Mouse (Mus musculus): ENCODE results near the gene Tmem108.
A peak's percentile ranks its signal among the peaks of the same experiment; 100 is the strongest.

Tmem108 gene

DNA sequence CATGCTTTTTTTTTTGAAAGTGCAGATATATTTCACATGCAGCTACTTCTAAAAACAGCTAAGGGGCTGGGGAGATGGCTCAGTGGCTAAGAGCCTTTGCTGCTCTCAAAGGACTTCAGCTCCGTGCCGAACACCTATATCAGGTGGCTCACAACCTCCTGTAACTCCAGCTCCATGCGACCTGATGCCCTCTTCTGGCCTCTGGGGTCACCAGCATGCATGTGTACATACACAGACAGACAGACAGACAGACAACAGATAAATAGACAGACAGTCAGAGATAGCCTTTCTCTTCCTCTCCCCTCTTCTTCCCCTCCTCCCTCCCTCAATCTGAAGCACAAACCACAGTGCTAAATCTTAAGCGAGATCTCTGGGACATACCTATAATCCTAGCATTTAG, 181.5 kb downstream of the Tmem108 start:
- no peak for DNase-seq

- no peak for DNase-seq
Measured at GRCm38 (mm10) chr9:103579411-103580026, 182.1 kb downstream of the Tmem108 start.

- no peak for DNase-seq
Measured at GRCm38 (mm10) chr9:103577731-103578130, 183.9 kb downstream of the Tmem108 start.

- DNase-seq, result no peak
Measured at GRCm38 (mm10) chr9:103577181-103577580, 184.5 kb downstream of the Tmem108 start.

GRCm38 (mm10) chr9:103575901-103576300, 185.7 kb downstream of the Tmem108 start:
- DNase-seq, result no peak

GRCm38 (mm10) chr9:103573994-103574750, 187.5 kb downstream of the Tmem108 start:
- no peak for DNase-seq

DNA sequence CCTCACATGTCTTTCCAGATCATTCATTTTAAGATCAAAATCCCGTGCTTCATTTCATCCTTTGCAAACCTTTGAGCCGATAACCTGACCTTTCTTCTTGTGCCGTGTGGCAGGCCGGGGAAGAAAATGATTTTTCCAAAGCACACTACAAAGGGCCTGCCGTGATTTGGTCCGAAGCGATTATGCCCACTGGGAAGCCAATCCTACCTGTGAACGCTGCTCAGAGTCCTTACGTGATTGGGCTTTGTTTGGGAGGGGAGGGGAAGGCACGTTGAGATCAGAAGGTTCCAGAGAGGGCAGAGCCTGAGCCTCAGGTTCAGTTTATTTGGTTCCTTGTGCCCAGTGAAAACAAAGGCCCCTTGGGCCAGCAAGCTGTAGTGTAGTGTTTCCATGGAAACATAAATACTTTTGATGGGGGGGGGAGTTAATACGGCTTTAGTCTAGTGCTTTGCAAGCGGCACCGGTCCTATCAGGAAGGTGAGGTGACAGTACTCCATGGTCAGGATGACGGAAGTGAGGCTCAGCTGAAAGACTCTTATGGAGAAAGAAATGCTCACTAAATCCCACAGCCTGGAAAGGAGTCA, 191.4 kb downstream of the Tmem108 start:
- no peak for DNase-seq

DNA sequence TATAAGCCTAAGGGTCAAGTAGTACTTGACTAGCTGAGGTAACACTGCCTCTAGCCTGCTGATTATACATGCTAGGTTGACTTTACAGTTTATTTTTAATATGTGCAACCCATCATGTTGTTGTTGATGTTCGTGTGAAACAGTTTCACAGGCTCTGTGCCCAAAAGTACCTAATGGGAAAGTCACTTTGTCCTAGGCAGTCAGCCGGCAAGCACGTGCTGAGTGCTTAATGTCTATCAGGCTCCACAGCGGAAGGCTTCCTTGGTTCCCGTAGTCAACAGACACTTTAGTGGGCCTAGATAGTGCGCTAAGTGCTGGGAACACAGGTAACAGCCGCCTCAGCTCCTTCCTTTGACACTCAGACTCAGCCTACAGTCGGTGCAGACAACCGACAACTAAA, 192.7 kb downstream of the Tmem108 start:
- no peak for DNase-seq

GRCm38 (mm10) chr9:103565186-103565585, 196.5 kb downstream of the Tmem108 start:
- no peak for DNase-seq

GRCm38 (mm10) chr9:103563864-103564610, 197.6 kb downstream of the Tmem108 start:
- DNase-seq, result peak; percentile 68

DNA sequence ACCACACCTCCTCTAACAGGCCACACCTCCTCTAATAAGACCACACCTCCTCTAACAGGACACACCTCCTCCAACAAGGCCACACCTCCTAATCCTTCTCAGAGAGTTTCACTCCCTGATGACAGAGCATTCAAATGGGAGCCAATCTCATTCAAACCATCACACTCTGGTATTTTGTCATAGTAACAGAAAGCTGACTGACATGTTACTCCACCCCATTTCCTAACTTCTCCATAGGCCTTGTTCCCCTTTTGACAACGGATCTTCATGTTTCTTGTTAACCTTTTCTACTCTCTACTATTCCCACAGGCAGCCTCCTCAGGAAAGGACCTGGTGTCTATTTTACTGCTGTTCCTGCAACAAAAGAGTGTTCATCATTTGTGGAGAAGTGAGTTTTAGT, 199.6 kb downstream of the Tmem108 start:
- DNase-seq, result no peak

DNA sequence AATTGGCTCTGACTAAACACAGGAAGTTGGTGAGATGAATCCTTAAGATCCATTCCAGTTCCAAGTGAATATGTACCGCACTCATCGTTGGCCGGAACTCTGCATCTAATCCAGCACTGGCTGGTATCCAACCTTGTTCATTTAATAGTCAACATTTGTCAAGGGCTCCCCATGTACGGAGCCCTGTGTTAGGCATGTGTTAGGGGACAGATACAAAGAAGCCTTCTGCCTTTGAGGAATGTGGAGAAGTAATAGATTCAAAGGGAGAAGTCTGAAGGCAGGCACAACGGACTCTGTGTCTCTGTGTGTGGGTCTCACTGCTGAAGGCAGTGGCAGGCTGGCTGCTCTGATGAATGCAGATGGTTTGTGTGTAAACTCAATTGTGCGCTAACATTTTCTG, 202.9 kb downstream of the Tmem108 start:
- DNase-seq, result no peak

DNA sequence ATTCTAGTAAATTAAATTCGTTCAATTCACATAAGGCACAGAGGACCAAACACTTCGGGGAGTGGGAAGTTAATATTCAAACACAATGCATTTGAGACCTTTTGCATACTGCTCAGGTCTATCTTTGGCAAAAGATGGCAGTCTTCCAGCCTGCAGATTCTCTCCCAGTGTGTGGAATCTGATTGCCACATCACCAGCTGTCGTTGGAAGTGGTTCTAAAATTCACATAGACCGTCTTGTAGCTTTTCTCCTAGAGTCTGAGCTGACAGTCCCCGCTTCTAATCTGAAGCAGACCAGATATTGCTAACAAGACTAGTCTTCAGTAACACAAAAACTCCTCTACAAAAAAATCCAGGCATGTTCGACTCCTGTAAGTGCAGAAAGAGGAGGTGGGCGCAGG, 203.4 kb downstream of the Tmem108 start:
- peak; percentile 42 for DNase-seq

GRCm38 (mm10) chr9:103557085-103557484, 204.6 kb downstream of the Tmem108 start:
- no peak for DNase-seq

DNA sequence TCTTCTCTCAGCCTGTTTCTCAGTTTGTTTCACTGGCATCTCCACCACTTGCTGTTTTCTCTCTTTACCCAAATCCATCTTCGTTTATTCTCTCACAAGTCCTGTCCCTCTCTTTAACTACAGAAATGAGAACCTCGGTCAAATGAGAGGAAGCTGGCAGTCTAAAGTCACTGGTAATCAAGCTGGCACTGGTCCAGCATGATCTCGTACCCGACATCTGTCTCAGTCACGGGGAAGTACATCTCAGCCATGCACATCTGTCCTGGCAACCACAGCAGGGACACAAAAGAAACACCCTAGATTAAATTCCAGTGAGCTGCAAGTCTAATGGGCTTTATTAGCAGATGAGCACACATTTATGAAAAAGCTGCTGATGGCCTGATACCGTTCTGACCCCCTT, 206.3 kb downstream of the Tmem108 start:
- DNase-seq, result no peak

DNA sequence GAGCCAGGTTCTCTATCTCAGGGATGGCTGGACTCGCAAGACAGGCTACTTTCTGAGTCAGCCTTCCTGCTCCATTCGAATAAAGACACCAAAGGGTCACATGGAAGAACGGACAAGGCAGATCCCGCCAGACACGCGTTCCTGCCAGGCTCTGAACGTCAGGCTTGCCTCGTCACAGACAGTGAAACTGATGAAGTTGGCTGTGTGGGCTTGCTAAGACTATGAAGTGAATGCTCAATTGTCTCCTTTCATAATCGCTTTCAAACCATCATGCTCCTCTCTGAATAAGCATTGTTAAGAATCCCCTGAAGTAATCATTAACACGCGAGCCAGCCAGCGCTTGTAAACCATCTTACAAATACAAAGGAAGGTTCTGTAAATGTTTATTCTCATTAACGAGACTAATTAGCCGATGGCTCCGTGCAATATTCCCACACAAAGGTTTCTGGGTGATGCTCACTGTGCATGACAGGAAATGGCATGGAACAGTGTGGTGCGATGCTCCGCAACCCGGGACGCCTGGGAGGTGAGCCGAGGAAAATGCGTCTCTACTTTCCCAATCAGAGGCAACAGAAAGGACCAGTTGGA, 210.9 kb downstream of the Tmem108 start:
- no peak for DNase-seq

GRCm38 (mm10) chr9:103549178-103549577, 212.5 kb downstream of the Tmem108 start:
- DNase-seq, result no peak

DNA sequence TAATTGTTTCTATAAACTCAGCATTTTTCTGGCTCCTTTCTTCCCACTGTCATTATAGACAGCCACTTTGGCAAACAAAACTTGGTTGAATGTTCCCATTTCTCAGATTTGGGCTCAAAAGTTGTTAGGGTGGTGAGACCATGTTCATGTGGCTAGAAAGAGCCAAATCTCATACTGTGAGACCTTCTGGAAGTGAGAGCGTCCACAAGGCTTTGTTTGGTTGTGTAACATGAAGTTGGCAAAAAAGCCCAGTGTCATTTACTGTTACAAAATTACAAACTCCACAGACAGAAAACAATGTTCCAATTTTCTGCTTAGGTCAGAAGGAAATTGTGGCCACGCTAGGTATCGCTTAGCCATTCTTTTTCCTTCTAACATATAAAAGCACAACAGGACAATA, 213.0 kb downstream of the Tmem108 start:
- DNase-seq, result no peak

DNA sequence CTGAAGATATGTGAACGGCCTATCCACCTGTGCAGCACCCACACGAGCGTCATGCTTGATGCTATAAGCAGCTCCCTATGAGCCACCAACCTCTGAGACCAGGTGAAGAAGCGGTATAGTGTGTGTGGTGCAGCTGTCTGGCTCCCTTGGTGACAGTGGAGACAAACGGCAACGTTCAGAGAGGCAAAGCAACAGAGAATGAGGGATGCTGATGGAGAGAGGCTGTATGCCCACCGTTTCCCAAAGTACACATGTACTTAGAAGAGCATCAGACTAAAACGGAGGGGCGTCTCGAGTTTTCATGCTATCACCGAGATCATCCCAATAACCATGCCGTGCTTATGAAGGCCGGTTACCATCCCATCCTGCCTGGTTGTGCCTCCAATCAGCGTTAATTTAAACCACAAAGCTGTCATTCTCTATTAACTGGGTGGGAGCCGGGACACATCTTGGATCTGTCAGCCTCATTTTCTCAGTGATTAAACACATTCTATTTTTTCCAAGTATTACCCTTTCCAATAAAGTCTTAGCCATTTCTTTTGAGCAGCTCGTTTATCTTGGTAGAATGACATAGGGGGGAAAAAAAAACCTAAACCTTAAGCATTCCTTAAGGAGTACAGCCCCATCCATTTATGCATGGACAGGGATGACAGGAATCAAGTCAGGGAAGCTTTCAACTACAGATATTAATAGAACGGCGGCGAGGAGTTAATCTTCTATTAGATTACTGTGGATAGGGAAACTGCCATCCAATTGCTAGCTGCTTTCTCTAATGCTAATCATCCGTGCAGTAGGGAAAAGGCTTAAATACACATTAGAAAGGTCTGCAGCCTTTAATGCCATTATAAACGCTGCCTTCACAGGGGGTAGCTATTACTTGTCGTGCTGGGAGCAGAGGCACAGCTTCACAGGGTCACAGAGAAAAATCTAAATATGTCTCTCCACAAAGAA, 214.7 kb downstream of the Tmem108 start:
- DNase-seq, result no peak

GRCm38 (mm10) chr9:103545729-103546128, 215.9 kb downstream of the Tmem108 start:
- DNase-seq, result no peak

GRCm38 (mm10) chr9:103545271-103545670, 216.4 kb downstream of the Tmem108 start:
- DNase-seq, result no peak

- no peak for DNase-seq
Measured at GRCm38 (mm10) chr9:103544599-103544998, 217.0 kb downstream of the Tmem108 start.
